Mouse (Mus musculus): ENCODE measurements around the gene Usp39. TPM values are rescaled to one million over a fixed set of nuclear protein-coding genes. Genes with fewer than 3 reads are reported as not detected.

The Usp39 gene
- polyA plus RNA-seq, 1 experiment from 2014 or later, result 46.6 TPM

DNA sequence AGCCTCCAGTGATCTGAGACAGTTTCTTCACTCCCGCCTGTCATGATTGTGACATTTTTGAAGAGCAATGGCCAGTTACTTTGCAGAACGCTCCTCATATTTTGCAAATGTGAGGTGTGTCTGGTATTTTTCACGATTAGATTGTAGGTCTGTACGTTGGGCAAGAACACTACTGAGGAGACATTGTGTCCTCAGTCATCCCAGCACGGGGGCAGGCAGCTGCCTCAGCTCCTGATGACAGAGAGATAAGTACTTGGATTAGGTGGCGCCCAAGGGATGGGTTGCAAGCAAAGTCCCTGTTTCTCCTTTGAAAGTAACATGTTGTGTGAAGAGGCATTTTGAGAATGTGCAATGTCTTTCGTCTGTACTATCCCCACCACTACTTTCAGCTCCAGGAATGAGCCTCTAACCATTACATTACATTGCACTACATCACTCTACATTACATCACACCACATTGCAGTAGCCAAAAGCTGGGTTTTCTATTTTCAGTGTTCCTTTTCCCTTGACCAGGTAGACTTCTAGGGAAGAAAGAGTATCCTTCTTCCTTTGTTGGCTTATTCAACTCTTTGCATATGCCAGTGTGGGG lies 64.5 kb downstream of the Usp39 start:
- Histone ChIP-seq H3K36me3 (ENCODE audit: control insufficient read depth, insufficient read depth, low read length) (no peaks in the 10 kb centered on the region), H3K27ac (replicated peaks; ENCODE audit: low read depth, low read length) (no peak overlapping the region), H3K4me3 (ENCODE audit: low read depth, low read length) (no peak overlapping the region), H3K4me2 (ENCODE audit: low read depth, low read length) (no peak overlapping the region), H3K9me3 (ENCODE audit: control insufficient read depth, low read length) (no peaks in the 10 kb centered on the region), H3K4me1 (ENCODE audit: control insufficient read depth, insufficient read depth, low read length) (no peaks in the 10 kb centered on the region), H3K27me3 (replicated peaks; ENCODE audit: control insufficient read depth, insufficient read depth, low read length) (no peaks in the 10 kb centered on the region), H3K9ac (ENCODE audit: low read depth, low read length) (no peak overlapping the region)
- 60% methylated on average over 7 of the region's 7 CpGs for WGBS
- ATAC-seq (ENCODE audit: low read depth), result no peak
- no peak for DNase-seq (ENCODE audit: low spot score)

DNA sequence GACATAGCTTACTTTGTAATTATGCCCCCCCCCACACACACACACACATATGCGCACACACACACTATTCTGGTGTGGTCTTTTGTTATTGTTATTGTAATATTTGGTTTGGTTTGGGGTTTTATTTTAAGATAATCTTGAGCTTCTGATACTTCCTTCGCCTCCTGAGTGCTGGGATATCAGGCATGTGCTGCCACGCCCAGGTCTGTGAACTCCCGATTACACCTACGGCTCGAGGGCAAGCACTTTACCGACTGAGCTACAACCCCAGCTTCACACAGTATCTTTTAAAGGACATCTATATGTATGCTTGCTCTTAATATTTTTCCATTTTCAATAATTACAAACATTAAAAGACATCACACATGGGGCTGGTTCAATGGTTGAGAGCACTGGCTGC lies 65.5 kb downstream of the Usp39 start:
- H3K36me3 ChIP-seq (ENCODE audit: control insufficient read depth, insufficient read depth, low read length), result no peaks in the 10 kb centered on the region
- 71% methylated on average over 7 of the region's 7 CpGs for WGBS
- no peak overlapping the region for H3K4me2 ChIP-seq (ENCODE audit: low read depth, low read length)
- no peaks in the 10 kb centered on the region for H3K27me3 ChIP-seq (replicated peaks; ENCODE audit: control insufficient read depth, insufficient read depth, low read length)
- H3K9me3 ChIP-seq (ENCODE audit: control insufficient read depth, low read length), result no peaks in the 10 kb centered on the region
- no peak overlapping the region for H3K4me3 ChIP-seq (ENCODE audit: low read depth, low read length)
- ATAC-seq (ENCODE audit: low read depth), result no peak
- no peak overlapping the region for H3K27ac ChIP-seq (replicated peaks; ENCODE audit: low read depth, low read length)
- H3K4me1 ChIP-seq (ENCODE audit: control insufficient read depth, insufficient read depth, low read length), result no peaks in the 10 kb centered on the region
- no peak for DNase-seq (ENCODE audit: low spot score)
- H3K9ac ChIP-seq (ENCODE audit: low read depth, low read length), result no peak overlapping the region

DNA sequence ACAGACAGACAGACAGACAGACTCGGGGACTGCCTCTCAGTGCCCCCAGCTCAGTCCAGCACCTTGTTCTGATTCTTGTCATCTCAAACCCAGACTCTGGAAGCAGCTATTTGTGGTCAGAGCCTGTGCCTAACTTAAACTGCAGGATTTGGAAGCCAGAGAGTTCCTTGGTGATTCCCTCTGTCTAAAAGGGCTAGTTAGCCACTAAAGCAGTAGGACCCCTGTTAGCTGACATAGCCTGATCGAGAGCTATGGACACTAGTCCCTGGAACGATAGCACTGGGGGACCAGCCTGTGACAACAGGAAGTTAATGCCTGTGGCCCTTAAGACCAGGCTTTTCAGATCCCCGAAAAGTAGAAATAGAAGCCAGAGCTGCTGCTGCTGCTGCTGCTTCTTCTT lies 66.1 kb downstream of the Usp39 start:
- no peak overlapping the region for H3K9ac ChIP-seq (ENCODE audit: low read depth, low read length)
- H3K4me1 ChIP-seq (ENCODE audit: control insufficient read depth, insufficient read depth, low read length), result no peaks in the 10 kb centered on the region
- no peaks in the 10 kb centered on the region for H3K27me3 ChIP-seq (replicated peaks; ENCODE audit: control insufficient read depth, insufficient read depth, low read length)
- no peak overlapping the region for H3K4me3 ChIP-seq (ENCODE audit: low read depth, low read length)
- no peaks in the 10 kb centered on the region for H3K36me3 ChIP-seq (ENCODE audit: control insufficient read depth, insufficient read depth, low read length)
- no peak for ATAC-seq (ENCODE audit: low read depth)
- no peak for DNase-seq (ENCODE audit: low spot score)
- WGBS, result 59% methylated on average over 4 of the region's 4 CpGs
- no peaks in the 10 kb centered on the region for H3K9me3 ChIP-seq (ENCODE audit: control insufficient read depth, low read length)
- no peak overlapping the region for H3K4me2 ChIP-seq (ENCODE audit: low read depth, low read length)
- no peak overlapping the region for H3K27ac ChIP-seq (replicated peaks; ENCODE audit: low read depth, low read length)

DNA sequence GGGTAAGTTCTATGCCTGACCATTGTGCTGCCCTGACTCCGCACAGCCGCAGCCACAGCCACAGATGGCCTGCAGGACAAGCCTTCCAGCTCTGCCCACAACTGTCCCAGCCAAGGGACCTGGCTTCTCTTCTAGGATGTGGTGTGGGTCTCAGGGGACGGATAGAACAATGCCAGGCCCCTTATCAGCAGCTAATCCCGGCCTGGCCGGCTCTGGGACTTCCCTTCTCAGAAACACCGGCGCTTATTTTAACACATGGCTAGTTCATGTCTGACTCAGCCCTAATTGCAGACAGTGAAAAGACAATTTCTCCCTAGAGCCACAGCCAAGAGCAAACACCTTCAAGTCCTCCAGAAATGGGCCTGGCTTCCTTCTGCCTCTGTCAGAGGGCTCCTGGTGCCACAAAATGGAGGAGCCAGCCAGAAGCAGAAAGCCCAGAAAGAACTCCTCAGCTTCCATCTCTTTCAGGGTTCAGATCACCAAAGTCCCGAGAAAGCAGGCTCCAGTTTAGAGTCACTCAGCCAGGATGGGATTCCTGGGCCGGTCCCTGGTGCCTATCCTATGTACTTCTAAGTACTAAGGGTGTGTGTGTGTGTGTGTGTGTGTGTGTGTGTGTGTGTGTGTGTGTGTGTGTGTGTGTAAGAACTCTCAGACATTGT lies 67.3 kb downstream of the Usp39 start:
- H3K36me3 ChIP-seq (ENCODE audit: control insufficient read depth, insufficient read depth, low read length), result no peaks in the 10 kb centered on the region
- 67% methylated on average over 9 of the region's 9 CpGs for whole genome bisulfite sequencing
- no peak overlapping the region for H3K27ac ChIP-seq (replicated peaks; ENCODE audit: low read depth, low read length)
- H3K4me3 ChIP-seq (ENCODE audit: low read depth, low read length), result no peak overlapping the region
- no peaks in the 10 kb centered on the region for H3K27me3 ChIP-seq (replicated peaks; ENCODE audit: control insufficient read depth, insufficient read depth, low read length)
- H3K4me2 ChIP-seq (ENCODE audit: low read depth, low read length), result no peak overlapping the region
- H3K9me3 ChIP-seq (ENCODE audit: control insufficient read depth, low read length), result no peaks in the 10 kb centered on the region
- no peak overlapping the region for H3K9ac ChIP-seq (ENCODE audit: low read depth, low read length)
- no peak for ATAC-seq (ENCODE audit: low read depth)
- H3K4me1 ChIP-seq (ENCODE audit: control insufficient read depth, insufficient read depth, low read length), result no peaks in the 10 kb centered on the region
- DNase-seq (ENCODE audit: low spot score), result no peak

DNA sequence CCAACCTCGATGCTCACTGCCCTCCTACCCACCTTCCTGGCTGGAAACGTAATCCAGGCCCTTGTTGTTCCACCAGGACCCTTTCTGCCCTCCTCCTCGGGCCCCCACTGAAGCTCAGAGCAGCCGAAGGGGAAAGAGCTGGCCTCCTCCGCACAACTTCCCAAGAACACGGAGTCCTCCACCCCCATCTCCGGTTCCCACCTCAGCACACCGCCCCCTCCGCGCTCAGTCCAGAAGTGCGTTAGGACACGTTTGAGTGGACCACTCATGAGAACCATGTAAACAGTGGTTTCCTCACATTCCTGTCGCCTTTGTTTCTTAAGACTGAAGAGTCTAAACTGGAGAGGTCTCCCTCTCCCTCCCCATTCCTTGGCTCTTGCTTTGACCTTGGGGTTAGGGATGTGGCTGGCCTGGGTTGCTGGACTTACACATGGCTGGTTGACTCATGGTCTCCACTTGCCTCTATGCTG lies 68.0 kb downstream of the Usp39 start:
- Histone ChIP-seq H3K9ac (ENCODE audit: low read depth, low read length) (no peak overlapping the region), H3K4me3 (ENCODE audit: low read depth, low read length) (no peak overlapping the region), H3K4me1 (ENCODE audit: control insufficient read depth, insufficient read depth, low read length) (no peaks in the 10 kb centered on the region), H3K9me3 (ENCODE audit: control insufficient read depth, low read length) (no peaks in the 10 kb centered on the region), H3K27ac (replicated peaks; ENCODE audit: low read depth, low read length) (no peak overlapping the region; the same call in 1 of the 2 replicates), H3K36me3 (ENCODE audit: control insufficient read depth, insufficient read depth, low read length) (no peaks in the 10 kb centered on the region), H3K4me2 (ENCODE audit: low read depth, low read length) (no peak overlapping the region), H3K27me3 (replicated peaks; ENCODE audit: control insufficient read depth, insufficient read depth, low read length) (no peaks in the 10 kb centered on the region)
- ATAC-seq (ENCODE audit: low read depth), result no peak
- no peak for DNase-seq (ENCODE audit: low spot score)
- WGBS, result 86% methylated on average over 13 of the region's 13 CpGs

DNA sequence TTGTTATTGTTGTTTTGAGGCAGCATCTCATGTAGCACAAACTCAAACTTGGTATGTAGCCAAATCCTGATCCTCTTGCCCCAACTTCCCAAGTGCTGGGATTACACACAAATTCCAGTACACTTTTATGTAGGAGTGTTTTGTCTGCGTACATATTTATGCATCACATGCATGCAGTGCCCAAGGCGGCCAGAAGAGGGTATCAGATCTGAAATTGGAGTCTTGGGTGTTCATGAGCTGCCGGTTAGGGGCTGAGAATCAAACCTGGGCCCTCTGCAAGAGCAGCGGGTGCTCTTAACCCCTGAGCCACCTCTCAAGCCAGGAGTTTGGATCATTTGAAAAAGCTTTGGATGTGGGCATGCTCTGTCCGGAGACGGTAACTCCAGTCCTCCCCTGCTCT lies 68.8 kb downstream of the Usp39 start:
- no peak overlapping the region for H3K27ac ChIP-seq (replicated peaks; ENCODE audit: low read depth, low read length)
- no peaks in the 10 kb centered on the region for H3K27me3 ChIP-seq (replicated peaks; ENCODE audit: control insufficient read depth, insufficient read depth, low read length)

DNA sequence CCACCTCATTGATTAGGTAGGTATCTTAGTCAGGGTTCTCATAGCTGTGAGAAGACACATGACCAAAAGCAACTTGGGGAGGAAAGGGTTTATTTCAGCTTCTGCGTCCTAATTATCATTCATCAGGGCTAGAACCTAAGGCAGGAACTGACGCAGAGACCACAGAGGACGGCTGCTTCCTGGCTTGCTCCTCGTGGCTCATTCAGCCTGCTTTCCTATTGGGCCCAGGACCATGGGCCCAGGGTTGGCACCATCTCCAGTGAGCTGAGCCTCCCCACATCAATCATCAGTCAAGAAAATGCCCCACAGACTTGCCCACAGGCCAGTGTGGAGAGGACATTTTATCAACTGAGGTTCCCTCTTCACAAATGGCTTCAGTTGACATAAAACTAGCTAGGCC lies 69.5 kb downstream of the Usp39 start:
- no peak for ATAC-seq (ENCODE audit: low read depth)
- WGBS, result 73% methylated on average over 4 of the region's 4 CpGs
- H3K4me3 ChIP-seq (ENCODE audit: low read depth, low read length), result no peak overlapping the region

More for the DNA sequence above, 68.8 kb downstream of the Usp39 start:
- no peak for ATAC-seq (ENCODE audit: low read depth)
- Histone ChIP-seq H3K4me3 (ENCODE audit: low read depth, low read length) (no peak overlapping the region), H3K9ac (ENCODE audit: low read depth, low read length) (no peak overlapping the region), H3K4me1 (ENCODE audit: control insufficient read depth, insufficient read depth, low read length) (no peaks in the 10 kb centered on the region), H3K9me3 (ENCODE audit: control insufficient read depth, low read length) (no peaks in the 10 kb centered on the region), H3K36me3 (ENCODE audit: control insufficient read depth, insufficient read depth, low read length) (no peaks in the 10 kb centered on the region), H3K4me2 (ENCODE audit: low read depth, low read length) (no peak overlapping the region)
- DNase-seq (ENCODE audit: low spot score), result no peak
- WGBS, result 88% methylated on average over 6 of the region's 6 CpGs

DNA sequence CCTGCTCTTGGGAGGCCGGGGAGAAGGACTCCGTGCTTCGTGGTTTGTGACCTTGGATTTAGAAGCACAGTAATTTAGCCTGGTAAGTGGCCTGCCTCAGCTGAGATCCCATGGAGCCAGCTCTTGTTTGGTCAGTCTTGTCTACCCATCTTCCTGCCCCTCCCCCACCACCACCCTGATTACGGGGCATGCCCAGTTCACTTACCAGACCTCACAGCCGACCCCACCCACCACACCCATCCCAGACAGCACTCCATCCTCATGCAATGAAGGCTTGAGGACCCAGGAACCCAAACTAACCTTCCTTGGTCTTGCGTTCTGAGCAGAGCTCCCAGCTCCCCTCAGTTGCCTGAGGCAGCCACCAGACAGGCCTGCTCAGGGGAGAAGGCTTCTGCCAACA lies 71.8 kb downstream of the Usp39 start:
- H3K36me3 ChIP-seq (ENCODE audit: control insufficient read depth, insufficient read depth, low read length), result no peaks in the 10 kb centered on the region
- H3K4me1 ChIP-seq (ENCODE audit: control insufficient read depth, insufficient read depth, low read length), result no peaks in the 10 kb centered on the region
- ATAC-seq (ENCODE audit: low read depth) (no peak), DNase-seq (ENCODE audit: low spot score) (no peak)
- H3K9me3 ChIP-seq (ENCODE audit: control insufficient read depth, low read length), result no peaks in the 10 kb centered on the region
- H3K27ac ChIP-seq (replicated peaks; ENCODE audit: low read depth, low read length), result no peak overlapping the region
- H3K27me3 ChIP-seq (replicated peaks; ENCODE audit: control insufficient read depth, insufficient read depth, low read length), result no peaks in the 10 kb centered on the region
- no peak overlapping the region for H3K4me3 ChIP-seq (ENCODE audit: low read depth, low read length)
- no peak overlapping the region for H3K4me2 ChIP-seq (ENCODE audit: low read depth, low read length)
- 69% methylated on average over 6 of the region's 6 CpGs for whole genome bisulfite sequencing
- no peak overlapping the region for H3K9ac ChIP-seq (ENCODE audit: low read depth, low read length)

More for the DNA sequence above, 69.5 kb downstream of the Usp39 start:
- Histone ChIP-seq H3K9ac (ENCODE audit: low read depth, low read length) (no peak overlapping the region), H3K4me1 (ENCODE audit: control insufficient read depth, insufficient read depth, low read length) (no peaks in the 10 kb centered on the region), H3K36me3 (ENCODE audit: control insufficient read depth, insufficient read depth, low read length) (no peaks in the 10 kb centered on the region), H3K27ac (replicated peaks; ENCODE audit: low read depth, low read length) (no peak overlapping the region), H3K27me3 (replicated peaks; ENCODE audit: control insufficient read depth, insufficient read depth, low read length) (no peaks in the 10 kb centered on the region), H3K4me2 (ENCODE audit: low read depth, low read length) (no peak overlapping the region), H3K9me3 (ENCODE audit: control insufficient read depth, low read length) (no peaks in the 10 kb centered on the region)
- no peak for DNase-seq (ENCODE audit: low spot score)

DNA sequence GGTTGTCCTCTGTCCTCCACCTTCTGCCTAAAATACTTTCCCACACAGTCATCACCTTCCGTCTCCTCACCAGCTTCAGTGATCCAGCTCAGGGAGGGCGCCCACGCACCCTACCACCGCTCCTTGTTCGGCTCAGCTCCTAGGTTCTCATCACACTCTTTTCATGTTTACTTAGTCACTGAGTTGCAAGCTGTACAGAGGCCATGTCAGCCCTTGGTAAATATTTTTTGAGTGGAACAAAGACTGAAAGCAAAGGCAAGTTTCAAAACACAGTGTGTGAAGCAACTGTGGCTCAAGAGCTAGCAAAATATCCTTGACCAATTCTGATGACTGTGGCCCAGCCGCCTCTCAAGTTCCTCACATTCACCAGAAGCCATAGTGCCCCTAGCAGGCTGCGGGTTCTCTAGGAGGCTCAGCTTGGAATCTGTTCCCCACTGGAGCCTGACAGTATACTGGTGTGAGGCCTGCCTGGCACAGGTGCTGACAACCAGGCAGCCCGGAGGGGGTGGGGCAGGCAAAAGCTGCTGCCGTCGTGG lies 72.8 kb downstream of the Usp39 start:
- DNase-seq (ENCODE audit: low spot score), result no peak
- Histone ChIP-seq H3K36me3 (ENCODE audit: control insufficient read depth, insufficient read depth, low read length) (no peaks in the 10 kb centered on the region), H3K27ac (replicated peaks; ENCODE audit: low read depth, low read length) (no peak overlapping the region), H3K4me3 (ENCODE audit: low read depth, low read length) (no peak overlapping the region), H3K4me1 (ENCODE audit: control insufficient read depth, insufficient read depth, low read length) (no peaks in the 10 kb centered on the region), H3K9ac (ENCODE audit: low read depth, low read length) (no peak overlapping the region), H3K4me2 (ENCODE audit: low read depth, low read length) (no peak overlapping the region), H3K27me3 (replicated peaks; ENCODE audit: control insufficient read depth, insufficient read depth, low read length) (no peaks in the 10 kb centered on the region), H3K9me3 (ENCODE audit: control insufficient read depth, low read length) (no peaks in the 10 kb centered on the region)
- ATAC-seq (ENCODE audit: low read depth), result no peak
- WGBS, result 74% methylated on average over 10 of the region's 10 CpGs
